Mouse (Mus musculus) liver, postnatal 0 days (tissue): ENCODE data around the gene Camkmt. TPM values are rescaled to one million over a fixed set of nuclear protein-coding genes. Genes with fewer than 3 reads are reported as not detected.

Experiments used
- ATAC-seq: fragments of 200-750 bp; cut with Nextera tagmentation; 2 replicates; pipeline ENCODE4 v1.8.0; 2017; ENCODE audit warnings: mild to moderate bottlenecking, moderate library complexity
- DNase-seq: peaks from one replicate; pipeline ENCODE4 v3.0.0-alpha.2; 2016
- H3K27ac ChIP-seq: fragments of 300-500 bp; sonication (generic); 2 replicates; pipeline ENCODE4 v1.5.1; 2014; ENCODE audit warnings: antibody characterized with exemption, moderate library complexity, mild to moderate bottlenecking, low read depth
- H3K27me3 ChIP-seq: fragments of 300-500 bp; sonication (generic); 2 replicates; pipeline ENCODE4 v1.6.1; 2014; ENCODE audit warnings: low read length, control low read depth, mixed read lengths; ENCODE audit not compliant: insufficient read depth
- H3K36me3 ChIP-seq: fragments of 300-500 bp; sonication (generic); replicated peaks from 2 replicates; pipeline ENCODE4 v1.6.1; 2014; ENCODE audit warnings: mild to moderate bottlenecking, control low read depth, low read length, moderate library complexity, mixed read lengths; ENCODE audit not compliant: insufficient read depth
- H3K4me1 ChIP-seq: fragments of 300-500 bp; sonication (generic); 2 replicates; pipeline ENCODE4 v1.6.1; 2014; ENCODE audit warnings: antibody characterized with exemption, mild to moderate bottlenecking, control low read depth; ENCODE audit not compliant: insufficient read depth
- H3K4me2 ChIP-seq: fragments of 300-500 bp; sonication (generic); 2 replicates; pipeline ENCODE4 v1.6.1; 2014; ENCODE audit warnings: low read depth, mild to moderate bottlenecking, low read length, moderate library complexity, mixed read lengths
- H3K4me3 ChIP-seq: fragments of 300-500 bp; sonication (generic); 2 replicates; pipeline ENCODE4 v1.5.1; 2014; ENCODE audit warnings: low read depth, low read length
- H3K9ac ChIP-seq: fragments of 300-500 bp; sonication (generic); replicated peaks from 2 replicates; pipeline ENCODE4 v1.6.1; 2014; ENCODE audit warnings: mild to moderate bottlenecking, moderate library complexity
- H3K9me3 ChIP-seq: fragments of 300-500 bp; sonication (generic); 2 replicates; pipeline ENCODE4 v1.6.1; 2016; ENCODE audit warnings: mild to moderate bottlenecking, control low read depth, low read length, mixed read lengths
- CTCF ChIP-seq: sonication (generic); IDR thresholded peaks from 2 replicates; pipeline ENCODE4 v1.5.1; 2016; ENCODE audit warnings: antibody characterized with exemption, low read depth
- EP300 ChIP-seq: IDR thresholded peaks from 2 replicates; pipeline ENCODE4 v1.6.1; 2016; ENCODE audit warnings: antibody characterized with exemption, low read depth, mild to moderate bottlenecking
- WGBS: fragments of 180-500 bp; shearing (Covaris S2); extraction: QIAGEN DNeasy Blood & Tissue Kit; methylation state at CpG from one replicate; pipeline ENCODE4 v1.1.7; 2014; ENCODE audit not compliant: insufficient replicate concordance; 5-methylcytosine and 5-hydroxymethylcytosine counted together
- polyA plus RNA-seq: library from polyadenylated mRNA; unstranded; fragments of >200 nt; fragmentation: Nextera tagmentation; extraction: Ambion mirVana; gene quantifications from 2 replicates; pipeline ENCODE4 v1.2.1, GENCODE M21; 2015

Gene Camkmt
- polyA plus RNA-seq, 1 experiment from 2014 or later, result 1.4 TPM

- no peaks in the 10 kb centered on the region for H3K27me3 ChIP-seq
- H3K36me3 ChIP-seq, result peaks cover 12% of the 10 kb centered on the region; the same call in 1 of the 2 replicates
- 0 out of 2 replicates have a peak, but pooled peaks cover 3% of the 10 kb centered on the region for H3K9me3 ChIP-seq
- no peak overlapping the region for H3K4me2 ChIP-seq
- H3K9ac ChIP-seq, result no peak overlapping the region
- DNase-seq (peak; percentile 41), ATAC-seq (peak; percentile 67)
- no peak overlapping the region for H3K4me3 ChIP-seq
- TF ChIP-seq CTCF (no peak), EP300 (no peak)
- WGBS, result 85% methylated on average over 7 of the region's 7 CpGs
- H3K27ac ChIP-seq, result no peak overlapping the region
- peaks cover 2% of the 10 kb centered on the region; the same call in 1 of the 2 replicates for H3K4me1 ChIP-seq
Measured at GRCm38 (mm10) chr17:85098677-85099323, 8.4 kb downstream of the Camkmt start.

DNA sequence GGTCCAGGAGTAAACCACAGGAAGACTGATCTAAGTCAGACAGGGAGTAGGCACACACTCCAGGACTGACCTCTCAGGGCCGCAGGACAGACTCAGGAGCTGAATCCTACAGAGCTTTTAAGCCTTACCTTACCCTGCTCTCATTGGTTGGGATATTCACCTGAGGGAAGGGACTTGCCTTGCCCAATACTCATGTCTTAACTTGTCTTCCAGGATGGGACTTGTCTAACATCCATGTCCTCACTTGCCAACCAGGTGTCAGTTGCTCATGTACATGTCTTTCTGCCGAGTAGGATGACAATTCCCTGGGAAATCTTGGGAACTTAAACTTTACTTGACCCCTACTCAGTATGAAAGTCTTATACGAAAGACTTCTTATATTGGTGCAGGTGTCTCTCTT is 9.9 kb downstream of the Camkmt start:
- Histone ChIP-seq H3K4me2 (no peak overlapping the region), H3K9me3 (0 out of 2 replicates have a peak, but pooled peaks cover 3% of the 10 kb centered on the region)
- ATAC-seq, result no peak

DNA sequence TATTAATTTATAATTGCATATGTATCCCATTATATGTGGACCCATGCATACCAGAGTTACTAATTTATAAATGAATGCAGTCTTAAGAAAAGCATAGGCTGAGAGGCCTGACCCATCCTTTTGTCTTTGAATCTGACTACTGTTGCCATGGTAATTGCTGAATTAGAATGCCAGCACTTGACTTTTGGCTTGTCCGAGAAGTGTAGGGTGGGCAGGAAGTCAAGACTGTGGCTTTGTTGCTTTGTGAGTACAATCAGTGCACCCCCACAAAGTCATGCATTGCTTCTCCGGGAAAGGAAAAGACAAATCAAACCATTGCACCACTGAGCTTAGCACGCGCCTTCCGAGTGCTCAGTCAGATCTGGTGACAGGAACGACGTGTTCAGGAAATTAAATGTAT is 11.4 kb downstream of the Camkmt start:
- no peak for TF ChIP-seq CTCF
- H3K4me2 ChIP-seq, result no peak overlapping the region
- ATAC-seq, result no peak
- peaks cover 12% of the 10 kb centered on the region; the same call in 1 of the 2 replicates for H3K36me3 ChIP-seq
- H3K27ac ChIP-seq, result no peak overlapping the region
- no peak for DNase-seq
- H3K27me3 ChIP-seq, result no peaks in the 10 kb centered on the region
- H3K9ac ChIP-seq, result no peak overlapping the region
- 89% methylated on average over 7 of the region's 7 CpGs for WGBS
- H3K4me1 ChIP-seq, result peaks cover 2% of the 10 kb centered on the region; the same call in 1 of the 2 replicates
- no peak overlapping the region for H3K4me3 ChIP-seq
- H3K9me3 ChIP-seq, result 0 out of 2 replicates have a peak, but pooled peaks cover 3% of the 10 kb centered on the region

More for the DNA sequence above, 9.9 kb downstream of the Camkmt start:
- 94% methylated on average over 3 of the region's 3 CpGs for WGBS
- Histone ChIP-seq H3K4me3 (no peak overlapping the region), H3K4me1 (peaks cover 2% of the 10 kb centered on the region; the same call in 1 of the 2 replicates), H3K36me3 (peaks cover 12% of the 10 kb centered on the region; the same call in 1 of the 2 replicates), H3K9ac (no peak overlapping the region), H3K27me3 (no peaks in the 10 kb centered on the region), H3K27ac (no peak overlapping the region)
- no peak for TF ChIP-seq EP300
- no peak for TF ChIP-seq CTCF
- no peak for DNase-seq

DNA sequence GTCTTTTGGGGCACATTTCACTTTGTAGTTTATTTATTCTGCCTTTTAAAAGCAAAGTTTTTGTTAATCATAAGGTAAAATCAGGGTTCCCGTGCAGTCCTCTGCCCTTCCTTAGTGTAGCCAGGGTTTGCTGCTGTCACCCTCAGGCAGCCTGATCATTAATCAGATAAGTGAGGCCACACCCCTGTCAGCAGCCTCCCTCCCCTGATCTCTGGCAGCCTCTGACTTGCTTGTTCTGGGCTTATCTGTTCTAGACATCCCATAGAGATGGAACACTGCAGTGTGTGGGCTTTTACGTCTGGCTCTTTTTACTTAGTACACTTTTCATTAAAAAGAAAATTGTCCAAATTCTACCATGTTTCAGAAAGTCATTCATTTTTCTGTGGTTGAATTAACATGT is 13.0 kb downstream of the Camkmt start:
- 31% methylated on average over 2 of the region's 2 CpGs for WGBS
- no peak overlapping the region for H3K27ac ChIP-seq
- H3K27me3 ChIP-seq, result no peaks in the 10 kb centered on the region
- TF ChIP-seq CTCF, result no peak
- TF ChIP-seq EP300, result no peak
- H3K36me3 ChIP-seq, result peaks cover 2% of the 10 kb centered on the region; the same call in 1 of the 2 replicates
- peaks cover 2% of the 10 kb centered on the region; the same call in 1 of the 2 replicates for H3K4me1 ChIP-seq
- no peaks in the 10 kb centered on the region for H3K9me3 ChIP-seq
- ATAC-seq (no peak), DNase-seq (no peak)
- no peak overlapping the region for H3K9ac ChIP-seq
- H3K4me3 ChIP-seq, result no peak overlapping the region
- H3K4me2 ChIP-seq, result no peak overlapping the region

GRCm38 (mm10) chr17:85110640-85111039 is 20.3 kb downstream of the Camkmt start:
- ATAC-seq (no peak), DNase-seq (no peak)
- 90% methylated on average over 1 of the region's 1 CpGs for WGBS
- Histone ChIP-seq H3K4me2 (no peak overlapping the region), H3K27me3 (no peaks in the 10 kb centered on the region), H3K36me3 (no peaks in the 10 kb centered on the region), H3K4me1 (no peaks in the 10 kb centered on the region), H3K9me3 (no peaks in the 10 kb centered on the region), H3K4me3 (no peak overlapping the region), H3K27ac (no peak overlapping the region), H3K9ac (no peak overlapping the region)
- no peak for TF ChIP-seq CTCF
- no peak for TF ChIP-seq EP300

GRCm38 (mm10) chr17:85113441-85113840 is 23.1 kb downstream of the Camkmt start:
- WGBS, result 79% methylated on average over 8 of the region's 8 CpGs
- no peak overlapping the region for H3K9ac ChIP-seq
- no peaks in the 10 kb centered on the region for H3K36me3 ChIP-seq
- no peak overlapping the region for H3K4me3 ChIP-seq
- TF ChIP-seq CTCF, result 0 out of 2 replicates have a peak, but pooled peaks have one; percentile 11
- no peak for TF ChIP-seq EP300
- no peak for ATAC-seq
- no peaks in the 10 kb centered on the region for H3K9me3 ChIP-seq
- DNase-seq, result no peak
- no peaks in the 10 kb centered on the region for H3K4me1 ChIP-seq
- no peak overlapping the region for H3K4me2 ChIP-seq
- H3K27ac ChIP-seq, result no peak overlapping the region
- no peaks in the 10 kb centered on the region for H3K27me3 ChIP-seq
